Mouse (Mus musculus): ENCODE measurements around the gene Slc4a8. TPM values are rescaled to one million over a fixed set of nuclear protein-coding genes. Genes with fewer than 3 reads are reported as not detected.

Gene Slc4a8
- 1.2 and 1.4 TPM in 2 replicates for polyA plus RNA-seq (2012; rRNA removed)

GRCm38 (mm10) chr15:100761419-100762185, at the start of gene Slc4a8:
Gene Slc4a8, plus strand, starts transcription at chr15:100761747.

DNA sequence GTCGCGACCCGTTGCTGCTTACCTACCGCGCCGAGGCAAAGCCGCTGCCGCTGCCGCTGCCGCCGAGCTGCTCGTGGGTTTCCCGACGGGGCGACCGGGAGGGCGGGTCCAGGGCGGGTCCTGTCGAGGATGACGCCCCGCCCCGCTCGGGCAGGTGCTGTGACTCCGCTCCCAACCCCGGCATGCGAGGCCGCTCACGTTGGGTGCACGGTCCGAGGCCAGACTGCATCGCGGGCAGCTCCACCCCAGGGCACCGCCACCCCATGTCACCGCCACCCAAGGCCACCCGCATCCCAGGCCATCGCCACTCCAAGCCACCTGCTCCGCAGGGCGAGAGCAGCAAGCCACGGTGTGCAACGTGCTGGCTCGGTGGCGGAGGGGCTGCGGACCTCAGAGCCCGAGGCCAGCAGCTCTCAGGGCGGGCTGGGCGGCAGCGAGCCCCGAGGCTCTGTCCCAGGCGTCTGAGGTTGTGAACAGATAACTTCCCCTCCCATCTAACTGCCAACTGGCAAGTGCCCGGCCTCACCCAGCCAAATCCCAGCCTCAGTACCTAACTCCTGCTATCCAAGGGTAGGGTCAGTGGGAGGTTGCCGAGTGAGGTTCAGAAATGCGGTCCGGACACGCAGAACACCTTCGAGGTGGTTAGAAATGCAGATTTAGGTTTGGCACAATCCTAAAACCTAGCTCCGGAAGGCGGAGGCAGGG, 32.1 kb upstream of the Slc4a8 start, which contains the start of gene Galnt6:
Galnt6 (minus strand) TSS at position 96 of the 705 bp plus-strand sequence.

GRCm38 (mm10) chr15:100869558-100869957, 108.0 kb downstream of the Slc4a8 start, which contains the start of gene Scn8a:
Gene Scn8a, plus strand, starts transcription at chr15:100869858.

Other genes starting within 250 kb of the Slc4a8 start
- gene Tfcp2, start 209.7 kb upstream of the Slc4a8 start, polyA plus RNA-seq (2012; rRNA removed) = 4.6 and 8.1 TPM in 2 replicates
- gene Pou6f1, start 161.8 kb upstream of the Slc4a8 start, polyA plus RNA-seq (2012; rRNA removed) = 11.7 and 16.0 TPM in 2 replicates
- 669 and 1,069 TPM in 2 replicates for gene Dazap2, start 146.4 kb upstream of the Slc4a8 start, polyA plus RNA-seq (2012; rRNA removed)
- 557 and 585 TPM in 2 replicates for gene Smagp, start 124.8 kb upstream of the Slc4a8 start, polyA plus RNA-seq (2012; rRNA removed)
- gene Bin2, start 92.2 kb upstream of the Slc4a8 start, polyA plus RNA-seq (2012; rRNA removed) = 3.6 and 4.2 TPM in 2 replicates
- 515 and 2,945 TPM in 2 replicates for gene Cela1, start 73.8 kb upstream of the Slc4a8 start, polyA plus RNA-seq (2012; rRNA removed)
- gene Galnt6, start 32.4 kb upstream of the Slc4a8 start, polyA plus RNA-seq (2012; rRNA removed) = 40.0 and 45.2 TPM in 2 replicates
- gene Scn8a, start 108.1 kb downstream of the Slc4a8 start, polyA plus RNA-seq (2012; rRNA removed) = 0.19 and 0.20 TPM in 2 replicates